In genomic region chr16:31319723-31320122, GRCm38 (mm10) we compare ENCODE assay signal across 11 mouse cellular contexts. TPM values are rescaled to one million over a fixed set of nuclear protein-coding genes. Genes with fewer than 3 reads are reported as not detected.
DNase-seq lines count a peak whose midpoint lies in the region; ATAC-seq and TF ChIP-seq lines count a peak whose summit lies in the region.
"Not testable (repeated sequence)": the region's sequence is repeated elsewhere in the genome, so short reads cannot be mapped to it uniquely, and the experiment has no call there.
"Had no signal": no experiment of that assay in that cellular context is flagged by ENCODE, and none has a peak within 500 bp of the region (broad histone marks: within the 10 kb centered on the region; RNA-seq: fewer than 3 reads in every experiment).

No protein-coding gene starts in this region.

- peak; percentile 12 for TF ChIP-seq CTCF in E14TG2a.4 (conservative IDR thresholded peaks at IDR 0.05; ENCODE audit: low read length)
- peak; percentile 43 for TF ChIP-seq CTCF in gastrocnemius, adult 2 months (IDR thresholded peaks at IDR 0.05)
- TF ChIP-seq CTCF in kidney, postnatal 0 days (IDR thresholded peaks at IDR 0.05; ENCODE audit: low read depth), result peak; percentile 29; the same call in 1 of the 2 replicates
- TF ChIP-seq CTCF in liver, embryonic 14.5 days (IDR thresholded peaks at IDR 0.05; ENCODE audit: low read depth), result 0 out of 2 replicates have a peak, but pooled peaks have one; percentile 5
- TF ChIP-seq CTCF in lung, postnatal 0 days (IDR thresholded peaks at IDR 0.05), result peak; percentile 31
- TF ChIP-seq CTCF in testis, adult 2 months (IDR thresholded peaks at IDR 0.05; ENCODE audit: control insufficient read depth, insufficient read depth, insufficient replicate concordance, low read depth, low read length), result not testable (repeated sequence)

- peak overlapping the region; percentile 75 for H3K27ac ChIP-seq in gastrocnemius, adult 2 months
- peak overlapping the region; percentile 34 for H3K27ac ChIP-seq in heart, embryonic 15.5 days
- peak overlapping the region; percentile 73 for H3K27ac ChIP-seq in kidney, postnatal 0 days
- not testable (repeated sequence) for H3K27ac ChIP-seq in liver, embryonic 14.5 days
- H3K27ac ChIP-seq in lung, postnatal 0 days (ENCODE audit: low read length), result peak overlapping the region; percentile 71
- H3K27ac ChIP-seq in testis, adult 2 months (ENCODE audit: control insufficient read depth, insufficient read depth, low read depth, low read length), result peak overlapping the region; percentile 25; the same call in 1 of the 2 replicates

- not testable (repeated sequence) for ATAC-seq in heart, embryonic 15.5 days (replicated peaks; ENCODE audit: insufficient number of reproducible peaks, insufficient read depth, low FRiP score, low read depth); kidney, postnatal 0 days (replicated peaks; ENCODE audit: low FRiP score, low read depth); liver, embryonic 14.5 days (ENCODE audit: insufficient read depth); lung, postnatal 0 days

- intact Hi-C loops in gastrocnemius, adult 2 months (cut with DNase I), result not testable (repeated sequence)

- not testable (repeated sequence) for H3K4me2 ChIP-seq in heart, embryonic 15.5 days; kidney, postnatal 0 days (ENCODE audit: low read length); liver, embryonic 14.5 days (ENCODE audit: low read depth); lung, postnatal 0 days (replicated peaks; ENCODE audit: low read depth, low read length)

- TF ChIP-seq POLR2A in testis, adult 2 months (IDR thresholded peaks at IDR 0.05; ENCODE audit: control insufficient read depth, low read depth, low read length), result not testable (repeated sequence)

- peaks cover 14% of the 10 kb centered on the region for H3K9me3 ChIP-seq in E14TG2a.4 (ENCODE audit: low read length)
- not testable (repeated sequence) for H3K9me3 ChIP-seq in heart, embryonic 15.5 days (replicated peaks); kidney, postnatal 0 days (replicated peaks; ENCODE audit: low read length); liver, embryonic 14.5 days (ENCODE audit: control insufficient read depth, low read length); lung, postnatal 0 days (ENCODE audit: low read length)

- DNase-seq in gastrocnemius, adult 2 months; kidney, postnatal 0 days (ENCODE audit: low spot score); liver, embryonic 14.5 days (ENCODE audit: low read depth in 3 of 3, low spot score in 3 of 3); lung, postnatal 0 days (ENCODE audit: low spot score): not testable (repeated sequence)

- H3K4me1 ChIP-seq in E14TG2a.4 (replicated peaks; ENCODE audit: low read depth, low read length), result peaks cover 29% of the 10 kb centered on the region
- not testable (repeated sequence) for H3K4me1 ChIP-seq in heart, embryonic 15.5 days (replicated peaks); kidney, postnatal 0 days (replicated peaks; ENCODE audit: insufficient read depth, low read length); liver, embryonic 14.5 days (replicated peaks; ENCODE audit: control insufficient read depth in 2 of 2, insufficient read depth in 2 of 2, low read length in 1 of 2); lung, postnatal 0 days (ENCODE audit: insufficient read depth, low read depth, low read length); testis, adult 2 months (ENCODE audit: control insufficient read depth, insufficient read depth, low read length)

- H3K27me3 ChIP-seq in E14TG2a.4 (ENCODE audit: insufficient read depth, low read length); heart, embryonic 15.5 days; kidney, postnatal 0 days (ENCODE audit: insufficient read depth, low read length); liver, embryonic 14.5 days (ENCODE audit: control insufficient read depth, insufficient read depth, low read length); lung, postnatal 0 days (replicated peaks; ENCODE audit: insufficient read depth, low read length); testis, adult 2 months (ENCODE audit: control insufficient read depth, insufficient read depth, low read length): not testable (repeated sequence)

- TF ChIP-seq EP300 in liver, embryonic 14.5 days (IDR thresholded peaks at IDR 0.05; ENCODE audit: low read depth); lung, postnatal 0 days (IDR thresholded peaks at IDR 0.05): not testable (repeated sequence)

- H3K36me3 ChIP-seq in E14TG2a.4 (ENCODE audit: insufficient read depth, low read length); heart, embryonic 15.5 days; kidney, postnatal 0 days (ENCODE audit: insufficient read depth, low read length); liver, embryonic 14.5 days (replicated peaks; ENCODE audit: control insufficient read depth, insufficient read depth, low read depth); lung, postnatal 0 days (ENCODE audit: insufficient read depth, low read length); testis, adult 2 months (ENCODE audit: control insufficient read depth, insufficient read depth, low read length): not testable (repeated sequence)

- not testable (repeated sequence) for H3K4me3 ChIP-seq in E14TG2a.4 (replicated peaks; ENCODE audit: low read length); gastrocnemius, adult 2 months; heart, embryonic 15.5 days; kidney, postnatal 0 days (replicated peaks; ENCODE audit: low read depth, low read length); liver, embryonic 14.5 days (ENCODE audit: insufficient read depth in 1 of 2, low read depth in 2 of 2, low read length in 2 of 2); lung, postnatal 0 days (ENCODE audit: low read depth, low read length); testis, adult 2 months (ENCODE audit: control insufficient read depth, low read depth, low read length)

- 64% methylated on average over 3 of the region's 3 CpGs for WGBS in heart, embryonic 15.5 days
- WGBS in kidney, postnatal 0 days, result 67% methylated on average over 3 of the region's 3 CpGs
- 38% methylated on average over 3 of the region's 3 CpGs for WGBS in liver, embryonic 14.5 days (ENCODE audit: insufficient replicate concordance)
- 65% methylated on average over 3 of the region's 3 CpGs for WGBS in lung, postnatal 0 days

- H3K9ac ChIP-seq in heart, embryonic 15.5 days; kidney, postnatal 0 days (ENCODE audit: low read depth, low read length); liver, embryonic 14.5 days (replicated peaks); lung, postnatal 0 days (replicated peaks; ENCODE audit: low read depth): not testable (repeated sequence)

RNA-seq across cellular contexts. Expression of gene Apod, which starts 5.1 kb away (rescaled TPM):
- 10 to 100 TPM; 34.3 to 42.6 TPM for total RNA-seq in gastrocnemius, adult 2 months (2021)
- 0.33 and 0.35 TPM in 2 replicates for polyA plus RNA-seq in heart, embryonic 15.5 days (2015; fragmentation: Nextera tagmentation; extraction: Ambion mirVana)
- polyA plus RNA-seq in kidney, postnatal 0 days (2015; fragmentation: Nextera tagmentation; extraction: Ambion mirVana), result 0.64 and 1.9 TPM in 2 replicates
- polyA plus RNA-seq in liver, embryonic 14.5 days (2012; rRNA removed), result 0.11 TPM in 1 of 2 replicates, not detected in the other
- not detected in 2 replicates for polyA plus RNA-seq in liver, embryonic 14.5 days (2014; fragmentation: Nextera tagmentation; extraction: Ambion mirVana)
- polyA plus RNA-seq in lung, postnatal 0 days (2015; fragmentation: Nextera tagmentation; extraction: Ambion mirVana), result 0.96 and 2.1 TPM in 2 replicates
- 0.46 and 1.8 TPM in 2 replicates for polyA plus RNA-seq in testis, adult 2 months (2012; rRNA removed)
- total RNA-seq: granulocyte monocyte progenitor cell, adult 5-6 weeks had no signal
- polyA plus RNA-seq: activated CD4-positive, CD25-positive, alpha-beta regulatory T cell, adult 4 months; CD4-positive, CD25-positive, alpha-beta regulatory T cell, adult 4 months; Patski had no signal

RNA-seq across cellular contexts. Expression of gene Ppp1r2, which starts 44.6 kb away (rescaled TPM):
- 10 to 100 TPM; 78.9 to 89.0 TPM for total RNA-seq in gastrocnemius, adult 2 months (2021)
- polyA plus RNA-seq in heart, embryonic 15.5 days (2015; fragmentation: Nextera tagmentation; extraction: Ambion mirVana), result 92.0 and 94.9 TPM in 2 replicates
- polyA plus RNA-seq in kidney, postnatal 0 days (2015; fragmentation: Nextera tagmentation; extraction: Ambion mirVana), result 112 and 118 TPM in 2 replicates
- 6.6 and 13.0 TPM in 2 replicates for polyA plus RNA-seq in liver, embryonic 14.5 days (2012; rRNA removed)
- 31.5 and 34.9 TPM in 2 replicates for polyA plus RNA-seq in liver, embryonic 14.5 days (2014; fragmentation: Nextera tagmentation; extraction: Ambion mirVana)
- polyA plus RNA-seq in lung, postnatal 0 days (2015; fragmentation: Nextera tagmentation; extraction: Ambion mirVana), result 143 and 160 TPM in 2 replicates
- 38.9 and 41.0 TPM in 2 replicates for polyA plus RNA-seq in testis, adult 2 months (2012; rRNA removed)
